Mouse (Mus musculus): ENCODE results near the gene Thsd4.

GRCm38 (mm10) chr9:60280786-60281185, 241.1 kb downstream of the Thsd4 start:
- no peak for TF ChIP-seq CTCF (conservative IDR thresholded peaks at IDR 0.05; ENCODE audit: insufficient read depth, insufficient read length, low read depth, low read length)
- no peak for TF ChIP-seq POLR2A (IDR thresholded peaks at IDR 0.05; ENCODE audit: low read depth, low read length)
